In genomic region chr6:67056108-67056888, GRCm38 (mm10) we compare ENCODE assay signal across 13 mouse cellular contexts. TPM values are rescaled to one million over a fixed set of nuclear protein-coding genes. Genes with fewer than 3 reads are reported as not detected.
A peak's percentile ranks its signal among the peaks of the same experiment; 100 is the strongest.
DNase-seq lines count a peak whose midpoint lies in the region; ATAC-seq and TF ChIP-seq lines count a peak whose summit lies in the region.
"Had no signal": no experiment of that assay in that cellular context is flagged by ENCODE, and none has a peak within 500 bp of the region (broad histone marks: within the 10 kb centered on the region; RNA-seq: fewer than 3 reads in every experiment).

No protein-coding gene starts in this region.

- no peak overlapping the region for H3K4me3 ChIP-seq in layer of hippocampus, adult 2 months
- H3K4me3 ChIP-seq in forebrain, embryonic 10.5 days: no peak overlapping the region
- H3K4me3 ChIP-seq: embryonic facial prominence, embryonic 12.5 days had no signal

- no peaks in the 10 kb centered on the region for H3K4me1 ChIP-seq in forebrain, embryonic 10.5 days
- H3K4me1 ChIP-seq: embryonic facial prominence, embryonic 12.5 days had no signal

- intact Hi-C loops in heart, postnatal 10 days (cut with DNase I): no loop called here

- WGBS in forebrain, embryonic 10.5 days: 86% methylated on average over 15 of the region's 15 CpGs

- 0 out of 2 replicates have a peak, but pooled peaks have one; percentile 7 for TF ChIP-seq CTCF in layer of hippocampus, adult 2 months (conservative IDR thresholded peaks at IDR 0.05)

- ATAC-seq in erythroid progenitor cell, adult 5-6 weeks (replicated peaks; ENCODE audit: low FRiP score, poor library complexity, severe bottlenecking): peak; percentile 61
- peak; percentile 82 for ATAC-seq in megakaryocyte, adult 5-6 weeks (ENCODE audit: poor library complexity, severe bottlenecking)
- ATAC-seq: forebrain, postnatal 0 days had no signal

- DNase-seq in layer of hippocampus, adult 2 months (ENCODE audit: low spot score in 2 of 2): no peak
- no peak for DNase-seq in layer of hippocampus, adult 8-10 months (ENCODE audit: low spot score in 2 of 2)
- peak; percentile 40 for DNase-seq in CD4-positive helper T cell, adult 2 months (ENCODE audit: low read depth, low spot score)
- DNase-seq in forebrain, embryonic 10.5 days (ENCODE audit: extremely low spot score, low spot score): no peak
- no peak for DNase-seq in adrenal gland, adult (ENCODE audit: inconsistent age in 2 of 2, low spot score in 1 of 2)
- no peak for DNase-seq in heart, postnatal 10 days
- DNase-seq: cerebellum, adult 9-11 months; kidney, adult 11 months; right cerebral cortex, postnatal 4 days had no signal

- no peak overlapping the region for H3K27ac ChIP-seq in layer of hippocampus, adult 2 months
- H3K27ac ChIP-seq in forebrain, embryonic 10.5 days: no peak overlapping the region
- H3K27ac ChIP-seq: embryonic facial prominence, embryonic 12.5 days had no signal

- no peaks in the 10 kb centered on the region for H3K36me3 ChIP-seq in forebrain, embryonic 10.5 days (replicated peaks)
- H3K36me3 ChIP-seq: embryonic facial prominence, embryonic 12.5 days had no signal

- no peaks in the 10 kb centered on the region for H3K27me3 ChIP-seq in forebrain, embryonic 10.5 days (ENCODE audit: poor library complexity, severe bottlenecking)
- H3K27me3 ChIP-seq: embryonic facial prominence, embryonic 12.5 days had no signal

- H3K9me3 ChIP-seq in forebrain, embryonic 10.5 days: no peaks in the 10 kb centered on the region
- H3K9me3 ChIP-seq: embryonic facial prominence, embryonic 12.5 days had no signal

RNA-seq across cellular contexts. Expression of gene Gadd45a, which starts 19.0 kb away (rescaled TPM):
- 1 to 10 TPM; 8.4 to 9.5 TPM for total RNA-seq in layer of hippocampus, adult 2 months (2021)
- total RNA-seq in layer of hippocampus, adult 8-10 months (2022): 1 to 10 TPM; 6.0 to 8.9 (median 8.0) TPM
- 113 and 203 TPM in 2 replicates for total RNA-seq in erythroid progenitor cell, adult 5-6 weeks (2015; ENCODE audit: low replicate concordance)
- 152 and 192 TPM in 2 replicates for total RNA-seq in erythroid progenitor cell, adult 5-6 weeks (2017; ENCODE audit: low replicate concordance)
- total RNA-seq in megakaryocyte, adult 5-6 weeks (2015): 59.6 and 62.4 TPM in 2 replicates
- 77.2 and 95.9 TPM in 2 replicates for total RNA-seq in megakaryocyte, adult 5-6 weeks (2017)
- polyA plus RNA-seq in forebrain, embryonic 10.5 days (2016; fragmentation: Nextera tagmentation; extraction: Ambion mirVana): 21.6 and 22.9 TPM in 2 replicates
- 10 to 100 TPM; 16.8 to 19.3 TPM for total RNA-seq in heart, postnatal 10 days (2021)
